Mouse (Mus musculus) neural tube, embryonic 15.5 days (tissue): ENCODE measurements around the gene Astn2. TPM values are rescaled to one million over a fixed set of nuclear protein-coding genes. Genes with fewer than 3 reads are reported as not detected.

Experiments
- ATAC-seq: fragments of 200-750 bp; cut with Nextera tagmentation; 2 replicates; pipeline ENCODE4 v1.8.0; 2017; ENCODE audit warnings: mild to moderate bottlenecking, moderate TSS enrichment, moderate library complexity; ENCODE audit not compliant: low FRiP score
- H3K27ac ChIP-seq: fragments of 300-500 bp; sonication (generic); replicated peaks from 2 replicates; pipeline ENCODE4 v1.5.1; 2015; ENCODE audit warnings: mild to moderate bottlenecking, inconsistent platforms
- H3K27me3 ChIP-seq: fragments of 300-500 bp; sonication (generic); replicated peaks from 2 replicates; pipeline ENCODE4 v1.6.1; 2015; ENCODE audit warnings: inconsistent platforms
- H3K36me3 ChIP-seq: fragments of 300-500 bp; sonication (generic); 2 replicates; pipeline ENCODE4 v1.6.1; 2015; ENCODE audit warnings: inconsistent platforms
- H3K4me1 ChIP-seq: fragments of 300-500 bp; sonication (generic); 2 replicates; pipeline ENCODE4 v1.6.1; 2015; ENCODE audit warnings: inconsistent platforms
- H3K4me2 ChIP-seq: fragments of 300-500 bp; sonication (generic); 2 replicates; pipeline ENCODE4 v1.6.1; 2015; ENCODE audit warnings: inconsistent platforms, mild to moderate bottlenecking, moderate library complexity
- H3K4me3 ChIP-seq: fragments of 300-500 bp; sonication (generic); replicated peaks from 2 replicates; pipeline ENCODE4 v1.5.1; 2015; ENCODE audit warnings: mild to moderate bottlenecking, inconsistent platforms
- H3K9ac ChIP-seq: fragments of 300-500 bp; sonication (generic); replicated peaks from 2 replicates; pipeline ENCODE4 v1.6.1; 2015; ENCODE audit warnings: mild to moderate bottlenecking, inconsistent platforms
- H3K9me3 ChIP-seq: fragments of 300-500 bp; sonication (generic); replicated peaks from 2 replicates; pipeline ENCODE4 v1.6.1; 2016; ENCODE audit warnings: inconsistent platforms
- WGBS: fragments of 180-500 bp; shearing (Covaris S2); methylation state at CpG from one replicate; pipeline ENCODE4 v1.1.7; 2015; ENCODE audit warnings: mixed read lengths; 5-methylcytosine and 5-hydroxymethylcytosine counted together
- polyA plus RNA-seq: library from polyadenylated mRNA; unstranded; fragments of >200 nt; fragmentation: Nextera tagmentation; extraction: Ambion mirVana; gene quantifications from 2 replicates; pipeline ENCODE4 v1.2.1, GENCODE M21; 2015

Astn2 gene
- polyA plus RNA-seq, 1 experiment from 2014 or later = 3.9 TPM

DNA sequence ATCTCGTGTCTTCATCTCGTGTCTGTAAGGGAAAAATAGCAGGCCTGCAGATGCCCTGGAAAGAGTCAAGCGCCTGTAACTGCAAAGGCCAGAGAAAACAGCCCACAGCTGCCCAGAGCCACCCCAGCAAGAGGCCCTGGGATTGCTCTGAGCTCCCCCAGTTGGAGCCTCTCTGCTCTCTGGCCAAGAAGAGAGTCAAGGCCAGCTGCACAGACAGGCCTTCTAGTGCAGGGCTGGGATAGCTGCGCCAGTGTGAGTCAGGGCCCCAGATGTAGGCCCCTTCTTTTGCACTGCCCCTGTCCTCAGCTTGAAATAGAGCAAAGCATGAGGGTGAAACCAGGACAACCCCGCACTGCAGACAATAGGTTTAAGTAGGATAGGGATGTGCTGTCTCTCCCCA, 922.8 kb downstream of the Astn2 start:
- no peaks in the 10 kb centered on the region for H3K9me3 ChIP-seq
- no peak overlapping the region for H3K4me2 ChIP-seq
- ATAC-seq = no peak
- H3K36me3 ChIP-seq = no peaks in the 10 kb centered on the region
- WGBS = 82% methylated on average over 5 of the region's 5 CpGs
- no peak overlapping the region for H3K4me3 ChIP-seq
- H3K9ac ChIP-seq = no peak overlapping the region
- no peaks in the 10 kb centered on the region for H3K4me1 ChIP-seq
- no peak overlapping the region for H3K27ac ChIP-seq
- no peaks in the 10 kb centered on the region for H3K27me3 ChIP-seq

DNA sequence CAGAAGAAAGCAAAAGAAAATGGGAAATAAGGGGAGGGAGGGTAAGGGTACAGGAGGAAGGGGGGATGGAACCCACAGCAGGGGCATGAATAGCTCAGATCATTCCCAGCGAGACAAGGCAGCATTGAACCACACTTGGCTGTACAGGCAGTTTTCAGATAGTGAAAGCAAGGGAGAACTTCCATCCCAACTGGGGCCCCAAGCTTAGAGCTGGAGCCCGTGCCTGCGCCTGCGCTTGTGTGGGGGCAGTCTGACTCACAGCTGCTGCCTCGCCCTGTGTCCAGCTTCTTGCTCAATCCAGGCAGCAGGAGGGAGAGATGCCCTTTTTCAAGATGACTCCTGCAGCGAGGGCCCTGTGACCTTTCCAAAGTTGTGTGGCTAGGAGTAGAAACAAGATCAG, 927.3 kb downstream of the Astn2 start:
- H3K9me3 ChIP-seq = no peaks in the 10 kb centered on the region
- no peak overlapping the region for H3K4me3 ChIP-seq
- no peak overlapping the region for H3K9ac ChIP-seq
- no peaks in the 10 kb centered on the region for H3K36me3 ChIP-seq
- no peak; the same call in 1 of the 2 replicates for ATAC-seq
- H3K4me1 ChIP-seq = no peaks in the 10 kb centered on the region
- H3K27me3 ChIP-seq = no peaks in the 10 kb centered on the region
- H3K27ac ChIP-seq = no peak overlapping the region
- H3K4me2 ChIP-seq = no peak overlapping the region
- WGBS = 34% methylated on average over 6 of the region's 6 CpGs

DNA sequence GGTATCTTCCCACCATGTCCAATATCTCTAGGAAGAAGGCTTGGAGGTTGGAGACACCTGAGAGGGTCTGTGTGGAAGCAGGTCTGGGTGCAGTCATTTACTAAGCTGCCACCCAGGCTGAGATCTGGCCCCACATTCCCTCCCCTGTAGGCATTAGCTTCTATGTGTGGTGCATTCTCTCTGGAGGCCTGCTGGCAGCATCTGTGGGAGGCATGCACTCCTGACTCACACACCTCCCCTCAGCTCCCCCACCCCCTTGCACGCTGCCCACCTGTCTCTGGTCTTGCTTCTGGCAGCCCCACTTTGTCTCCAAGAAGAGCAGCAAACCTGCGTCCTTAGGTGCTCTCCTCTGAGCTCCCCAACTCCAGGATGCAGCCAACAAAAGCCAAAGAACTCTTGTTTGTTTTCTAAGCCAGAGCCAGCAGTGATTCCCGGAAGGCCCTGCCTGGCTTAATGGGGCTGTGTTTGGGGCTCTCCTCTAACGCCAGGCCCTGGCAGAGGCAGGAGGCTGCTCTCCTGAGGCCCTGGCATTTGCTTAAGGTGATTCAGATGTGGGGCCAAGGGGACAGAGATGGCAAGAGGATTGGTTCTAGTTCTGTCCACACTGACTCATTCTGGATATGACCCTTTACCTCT, 928.4 kb downstream of the Astn2 start:
- no peak overlapping the region for H3K4me3 ChIP-seq
- H3K4me2 ChIP-seq = no peak overlapping the region
- H3K4me1 ChIP-seq = no peaks in the 10 kb centered on the region
- H3K9ac ChIP-seq = no peak overlapping the region
- 56% methylated on average over 4 of the region's 4 CpGs for WGBS
- no peaks in the 10 kb centered on the region for H3K27me3 ChIP-seq
- H3K36me3 ChIP-seq = no peaks in the 10 kb centered on the region
- ATAC-seq = no peak
- H3K9me3 ChIP-seq = no peaks in the 10 kb centered on the region
- no peak overlapping the region for H3K27ac ChIP-seq

DNA sequence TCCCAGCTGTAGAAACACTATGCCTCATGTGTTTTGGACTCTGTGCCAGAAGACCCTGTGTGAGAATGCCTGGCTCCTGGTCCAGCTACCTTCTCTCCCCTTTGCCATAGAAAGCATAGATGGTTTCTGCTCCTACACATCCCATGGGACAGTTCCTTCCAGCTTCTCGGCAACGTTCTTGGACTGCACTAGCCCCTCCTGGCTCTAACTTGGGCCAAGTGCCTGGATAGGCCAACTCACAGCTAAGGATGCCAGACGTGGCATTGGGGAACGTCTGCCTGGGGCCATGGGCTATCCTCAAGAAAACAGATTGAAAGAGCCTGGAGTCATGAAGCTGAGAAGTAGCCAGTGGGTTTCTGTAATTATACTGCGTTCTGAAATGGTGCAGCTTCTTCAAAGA, 931.3 kb downstream of the Astn2 start:
- H3K9me3 ChIP-seq = no peaks in the 10 kb centered on the region
- no peaks in the 10 kb centered on the region for H3K4me1 ChIP-seq
- H3K27me3 ChIP-seq = no peaks in the 10 kb centered on the region
- H3K36me3 ChIP-seq = no peaks in the 10 kb centered on the region
- H3K4me3 ChIP-seq = no peak overlapping the region
- ATAC-seq = no peak
- 90% methylated on average over 5 of the region's 5 CpGs for WGBS
- no peak overlapping the region for H3K4me2 ChIP-seq
- H3K27ac ChIP-seq = no peak overlapping the region
- H3K9ac ChIP-seq = no peak overlapping the region

DNA sequence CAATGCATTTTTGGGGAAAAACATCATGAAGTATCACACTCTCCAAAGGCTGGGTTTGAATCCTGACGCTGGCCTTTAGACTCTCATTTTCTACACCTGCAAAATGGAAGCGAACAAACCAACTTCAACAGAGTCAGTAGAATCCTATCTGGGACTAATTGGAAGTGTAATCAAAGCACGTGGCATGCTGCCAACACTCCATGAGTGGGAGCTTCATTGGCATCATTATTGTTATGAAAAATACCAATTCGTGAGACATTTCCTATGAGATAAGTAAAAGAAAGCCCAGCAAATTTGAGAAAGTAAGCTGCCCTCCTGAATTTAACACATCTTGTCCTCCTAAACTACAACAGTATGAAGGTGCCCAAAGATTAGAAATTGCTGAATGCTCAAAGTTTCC, 955.2 kb downstream of the Astn2 start:
- no peak for ATAC-seq
- no peaks in the 10 kb centered on the region for H3K4me1 ChIP-seq
- H3K9ac ChIP-seq = no peak overlapping the region
- WGBS = 73% methylated on average over 4 of the region's 4 CpGs
- H3K36me3 ChIP-seq = no peaks in the 10 kb centered on the region
- H3K9me3 ChIP-seq = no peaks in the 10 kb centered on the region
- H3K4me3 ChIP-seq = no peak overlapping the region
- H3K27ac ChIP-seq = no peak overlapping the region
- no peak overlapping the region for H3K4me2 ChIP-seq
- no peaks in the 10 kb centered on the region for H3K27me3 ChIP-seq

DNA sequence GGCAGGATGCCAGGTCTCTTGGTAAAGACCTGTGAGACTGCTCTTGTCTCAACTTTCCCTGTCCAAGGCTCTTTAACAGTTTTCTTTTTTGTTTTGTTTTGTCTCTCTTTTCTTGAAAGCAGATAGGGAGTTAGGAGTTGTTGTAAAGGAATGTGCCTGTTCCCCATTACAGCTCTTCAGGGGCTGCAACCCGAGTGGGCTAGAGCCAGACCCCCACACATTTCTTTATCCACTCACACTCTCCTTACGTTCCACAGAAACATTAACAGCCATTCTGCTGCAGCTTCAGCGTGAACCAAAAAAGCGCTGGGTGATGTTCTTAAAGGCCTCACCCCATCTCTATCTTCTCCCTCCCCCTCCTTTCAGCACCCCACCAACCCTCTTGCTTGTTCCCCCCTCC, 962.7 kb downstream of the Astn2 start:
- Histone ChIP-seq H3K4me1 (no peaks in the 10 kb centered on the region), H3K36me3 (no peaks in the 10 kb centered on the region), H3K9ac (no peak overlapping the region), H3K27me3 (no peaks in the 10 kb centered on the region), H3K4me3 (no peak overlapping the region), H3K9me3 (no peaks in the 10 kb centered on the region), H3K4me2 (no peak overlapping the region), H3K27ac (no peak overlapping the region)
- WGBS = 85% methylated on average over 4 of the region's 4 CpGs
- ATAC-seq = no peak

DNA sequence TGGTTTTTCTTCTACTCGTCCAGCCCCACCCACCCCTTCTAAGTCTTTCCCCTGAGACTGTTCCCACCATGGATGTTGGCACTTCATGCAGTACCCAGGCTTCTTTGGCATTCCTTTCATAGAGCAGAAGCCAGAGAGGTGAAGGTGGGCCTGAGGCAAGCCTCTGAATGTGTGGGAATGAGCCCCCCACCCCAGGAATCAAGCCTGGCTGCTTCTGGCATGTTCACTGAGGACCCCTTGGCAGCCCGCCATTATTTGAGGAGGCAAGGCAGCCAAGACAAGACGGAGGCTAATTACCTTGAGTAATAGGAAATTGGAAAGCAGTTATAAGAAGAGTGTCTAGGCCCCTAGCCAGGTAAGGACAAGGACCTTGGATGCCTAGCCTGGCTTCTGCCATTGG, 973.6 kb downstream of the Astn2 start:
- H3K4me3 ChIP-seq = no peak overlapping the region
- H3K27me3 ChIP-seq = no peaks in the 10 kb centered on the region
- no peak for ATAC-seq
- no peaks in the 10 kb centered on the region for H3K36me3 ChIP-seq
- H3K4me2 ChIP-seq = no peak overlapping the region
- no peak overlapping the region for H3K9ac ChIP-seq
- 61% methylated on average over 3 of the region's 3 CpGs for WGBS
- H3K27ac ChIP-seq = no peak overlapping the region
- H3K9me3 ChIP-seq = no peaks in the 10 kb centered on the region
- H3K4me1 ChIP-seq = no peaks in the 10 kb centered on the region

DNA sequence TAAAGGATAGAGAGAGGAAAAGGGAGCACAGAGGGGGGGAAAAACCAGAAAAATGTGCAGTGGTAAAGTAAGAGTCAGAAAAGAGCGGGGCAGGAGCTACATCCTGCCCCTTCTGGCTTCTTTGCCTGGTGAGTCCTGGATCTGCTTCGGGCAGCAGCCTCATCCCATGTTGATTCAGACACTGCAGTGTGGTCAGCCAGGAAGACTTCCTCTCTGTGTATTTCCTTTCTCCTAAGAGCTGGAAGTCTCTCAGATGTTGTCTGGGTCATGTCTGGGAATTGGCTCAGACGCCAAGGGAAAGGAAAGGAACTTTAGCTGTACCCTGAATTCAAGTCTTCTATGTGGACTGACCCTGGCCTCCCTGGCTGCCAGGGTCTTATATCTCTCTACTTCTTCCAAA, 976.9 kb downstream of the Astn2 start:
- H3K4me3 ChIP-seq = no peak overlapping the region
- H3K36me3 ChIP-seq = no peaks in the 10 kb centered on the region
- no peak overlapping the region for H3K27ac ChIP-seq
- H3K9me3 ChIP-seq = no peaks in the 10 kb centered on the region
- H3K27me3 ChIP-seq = no peaks in the 10 kb centered on the region
- no peak overlapping the region for H3K9ac ChIP-seq
- WGBS = 89% methylated on average over 3 of the region's 3 CpGs
- no peak for ATAC-seq
- no peak overlapping the region for H3K4me2 ChIP-seq
- no peaks in the 10 kb centered on the region for H3K4me1 ChIP-seq

DNA sequence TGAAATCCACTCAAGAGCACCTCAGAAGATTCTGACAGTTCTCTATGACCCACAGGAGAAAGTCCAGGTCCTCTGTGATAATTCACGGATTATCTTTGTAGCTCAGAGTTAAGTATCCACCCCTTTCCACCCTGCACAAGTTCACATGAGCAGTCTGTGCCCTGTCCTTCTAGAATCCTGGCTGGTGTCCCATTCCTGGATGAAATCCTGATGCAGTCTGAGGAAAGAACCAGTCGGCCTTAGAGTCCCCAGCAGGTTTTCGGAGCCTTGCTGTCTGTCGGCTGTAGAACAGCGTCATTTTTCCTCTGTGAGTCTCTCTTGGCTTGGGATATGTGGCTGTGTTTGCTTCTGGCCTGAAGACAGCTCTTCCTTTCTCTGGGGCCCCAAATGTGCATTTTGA, 978.0 kb downstream of the Astn2 start:
- 81% methylated on average over 5 of the region's 5 CpGs for WGBS
- Histone ChIP-seq H3K4me1 (no peaks in the 10 kb centered on the region), H3K36me3 (no peaks in the 10 kb centered on the region), H3K4me3 (no peak overlapping the region), H3K9ac (no peak overlapping the region), H3K4me2 (no peak overlapping the region), H3K27me3 (no peaks in the 10 kb centered on the region), H3K9me3 (no peaks in the 10 kb centered on the region), H3K27ac (no peak overlapping the region)
- ATAC-seq = no peak

DNA sequence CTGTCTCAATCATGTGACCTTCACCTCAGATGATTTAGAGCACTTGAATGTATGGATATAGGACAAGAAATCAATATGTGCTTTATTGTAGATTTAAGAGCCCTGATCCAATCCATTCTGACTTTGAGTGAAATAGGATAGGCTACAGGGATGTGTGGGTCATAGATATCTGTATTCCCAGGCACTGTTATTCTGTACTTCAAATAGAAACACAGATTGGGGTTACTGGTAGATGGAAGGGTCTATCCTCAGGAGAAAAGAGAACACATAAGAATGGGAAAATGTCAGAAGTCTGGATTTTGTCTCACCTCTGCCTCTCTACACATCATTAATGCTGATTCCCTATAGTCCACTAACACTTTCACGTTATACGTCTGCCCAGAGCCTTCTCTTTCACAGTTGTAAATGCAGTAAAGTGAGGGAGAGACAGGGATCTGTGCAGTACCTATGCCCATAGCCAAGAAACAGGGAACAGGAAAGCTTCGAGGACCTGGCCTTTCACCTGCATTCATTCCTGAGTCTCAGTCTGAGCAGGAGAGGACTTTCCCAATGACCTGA, 981.3 kb downstream of the Astn2 start:
- no peak for ATAC-seq
- H3K27me3 ChIP-seq = no peaks in the 10 kb centered on the region
- no peak overlapping the region for H3K4me2 ChIP-seq
- H3K4me1 ChIP-seq = no peaks in the 10 kb centered on the region
- no peaks in the 10 kb centered on the region for H3K9me3 ChIP-seq
- no peak overlapping the region for H3K27ac ChIP-seq
- no peak overlapping the region for H3K9ac ChIP-seq
- H3K36me3 ChIP-seq = no peaks in the 10 kb centered on the region
- H3K4me3 ChIP-seq = no peak overlapping the region
- WGBS = 78% methylated on average over 3 of the region's 3 CpGs

DNA sequence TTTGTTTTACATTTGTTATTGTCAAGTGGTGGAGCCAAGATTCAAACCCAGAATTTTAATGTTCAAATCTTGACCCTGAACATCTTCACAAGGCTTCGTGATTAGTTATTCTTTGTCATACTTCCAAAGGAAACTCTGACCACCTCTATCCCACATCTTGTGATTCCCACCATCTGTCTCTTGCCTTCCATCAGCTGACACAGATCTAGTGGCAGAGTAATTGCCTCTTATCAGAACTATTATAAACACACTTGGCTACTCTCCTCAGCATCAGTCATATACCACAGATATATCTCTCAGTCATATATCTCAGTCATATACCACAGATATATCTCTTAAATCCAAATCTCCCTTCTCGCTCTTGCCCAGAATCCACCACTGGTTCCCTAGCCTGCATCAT, 983.1 kb downstream of the Astn2 start:
- 88% methylated on average over 2 of the region's 2 CpGs for WGBS
- Histone ChIP-seq H3K9ac (no peak overlapping the region), H3K27ac (no peak overlapping the region), H3K4me2 (no peak overlapping the region), H3K9me3 (no peaks in the 10 kb centered on the region), H3K4me3 (no peak overlapping the region), H3K4me1 (no peaks in the 10 kb centered on the region), H3K27me3 (no peaks in the 10 kb centered on the region), H3K36me3 (no peaks in the 10 kb centered on the region)
- no peak for ATAC-seq

DNA sequence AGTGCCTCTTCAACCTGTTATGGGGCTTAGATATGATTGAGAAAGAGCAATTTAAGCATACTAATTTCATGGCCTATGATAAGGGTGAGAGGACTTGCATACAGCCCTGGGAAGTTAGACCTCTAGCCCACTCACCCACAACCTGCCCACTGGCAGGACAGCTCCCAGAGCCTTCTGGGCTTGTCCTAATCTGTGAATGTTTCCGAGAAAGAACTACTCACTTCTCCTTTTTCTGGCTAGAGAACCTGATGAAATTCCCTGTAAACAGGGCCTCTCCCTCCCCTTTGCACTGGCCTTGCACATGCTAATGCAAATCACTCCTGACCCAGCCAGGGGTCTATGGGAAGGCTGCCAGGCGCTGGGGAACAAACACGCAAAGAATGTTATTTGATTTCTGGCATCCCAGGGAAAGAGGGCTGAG, 983.9 kb downstream of the Astn2 start:
- no peaks in the 10 kb centered on the region for H3K27me3 ChIP-seq
- no peaks in the 10 kb centered on the region for H3K36me3 ChIP-seq
- ATAC-seq = no peak; the same call in 1 of the 2 replicates
- H3K27ac ChIP-seq = no peak overlapping the region
- no peaks in the 10 kb centered on the region for H3K4me1 ChIP-seq
- no peak overlapping the region for H3K9ac ChIP-seq
- H3K4me2 ChIP-seq = no peak overlapping the region
- WGBS = 6% methylated on average over 3 of the region's 3 CpGs
- no peaks in the 10 kb centered on the region for H3K9me3 ChIP-seq
- H3K4me3 ChIP-seq = no peak overlapping the region
